ENCODE assay signal across 20 mouse cellular contexts in genomic region chr4:45405315-45405714, GRCm38 (mm10). TPM values are rescaled to one million over a fixed set of nuclear protein-coding genes. Genes with fewer than 3 reads are reported as not detected.
DNase-seq lines count a peak whose midpoint lies in the region; ATAC-seq and TF ChIP-seq lines count a peak whose summit lies in the region.
"Had no signal": no experiment of that assay in that cellular context is flagged by ENCODE, and none has a peak within 500 bp of the region (broad histone marks: within the 10 kb centered on the region; RNA-seq: fewer than 3 reads in every experiment).

No protein-coding gene starts in this region.

- TF ChIP-seq EP300 in liver, embryonic 14.5 days (IDR thresholded peaks at IDR 0.05; ENCODE audit: low read depth): no peak

- in situ Hi-C loops in Patski (cut with MboI; ENCODE audit: low pct_unique_long_range_greater_than_20kb): loop anchor here (25.0 kb wide), 1 partner anchor 382 kb away; the partner anchor contains the start of gene Aldh1b1

- no peak for TF ChIP-seq CTCF in Patski (IDR thresholded peaks at IDR 0.05)
- TF ChIP-seq CTCF in liver, embryonic 14.5 days (IDR thresholded peaks at IDR 0.05; ENCODE audit: low read depth): no peak

- H3K36me3 ChIP-seq in heart, embryonic 10.5 days: peaks cover 38% of the 10 kb centered on the region
- peaks cover 48% of the 10 kb centered on the region for H3K36me3 ChIP-seq in liver, embryonic 14.5 days (replicated peaks; ENCODE audit: control insufficient read depth, insufficient read depth, low read depth)

- no peak overlapping the region for H3K27ac ChIP-seq in heart, embryonic 10.5 days
- H3K27ac ChIP-seq in liver, embryonic 14.5 days: peak overlapping the region; percentile 60
- H3K27ac ChIP-seq: embryonic facial prominence, embryonic 13.5 days; forebrain, embryonic 10.5 days; heart, adult 2 months; hindbrain, embryonic 14.5 days; limb, embryonic 15.5 days had no signal

- intact Hi-C loops in left cerebral cortex, postnatal 25 days (cut with DNase I): loop anchor here (10.0 kb wide), 2 partner anchors 311 to 729 kb away; partner anchors contain the start of genes Ncbp1 and Tstd2

- peak overlapping the region; percentile 37; the same call in 1 of the 2 replicates for H3K9ac ChIP-seq in liver, embryonic 14.5 days (replicated peaks)
- H3K9ac ChIP-seq: embryonic facial prominence, embryonic 13.5 days; hindbrain, embryonic 14.5 days; limb, embryonic 15.5 days had no signal

- H3K4me2 ChIP-seq in liver, embryonic 14.5 days (ENCODE audit: low read depth): peak overlapping the region; percentile 98
- H3K4me2 ChIP-seq: embryonic facial prominence, embryonic 13.5 days; limb, embryonic 15.5 days had no signal

- DNase-seq in heart, embryonic 10.5 days (ENCODE audit: low spot score): peak; percentile 70
- no peak for DNase-seq in heart, adult 8-10 months (ENCODE audit: low spot score)
- DNase-seq in kidney, adult 9 months: peak; percentile 86
- DNase-seq in kidney, postnatal 4 days: no peak
- DNase-seq in Patski (ENCODE audit: low read depth, low spot score): peak; percentile 50
- DNase-seq in liver, embryonic 14.5 days (ENCODE audit: low read depth in 3 of 3, low spot score in 3 of 3): no peak
- DNase-seq in left cerebral cortex, postnatal 25 days (ENCODE audit: low spot score in 2 of 2): no peak
- DNase-seq in right cerebral cortex, postnatal 4 days: no peak
- DNase-seq: B cell, adult 2 months; cerebellum, adult 11-12 months; gastrocnemius, postnatal 10 days; heart, adult 2 months; heart, postnatal 10 days; right cerebral cortex, postnatal 25 days; thymus, postnatal 25 days had no signal

- peak; percentile 60 for ATAC-seq in Patski
- ATAC-seq in liver, embryonic 14.5 days (ENCODE audit: insufficient read depth): no peak
- ATAC-seq: midbrain, embryonic 16.5 days had no signal

- POLR2A ChIA-PET in Patski (lab: Charles Lee): interaction anchor here (0.7 kb wide), 1 partner anchor 298 kb away, joined by 5 read pairs; no protein-coding TSS in a partner anchor

- peaks cover 39% of the 10 kb centered on the region for H3K4me1 ChIP-seq in heart, embryonic 10.5 days
- peaks cover 33 to 48% of the 10 kb centered on the region in 2 experiments for H3K4me1 ChIP-seq in liver, embryonic 14.5 days (replicated peaks; ENCODE audit: control insufficient read depth in 2 of 2, insufficient read depth in 2 of 2, low read length in 1 of 2)

- no peaks in the 10 kb centered on the region for H3K9me3 ChIP-seq in heart, embryonic 10.5 days
- no peaks in the 10 kb centered on the region for H3K9me3 ChIP-seq in liver, embryonic 14.5 days (ENCODE audit: control insufficient read depth, low read length)
- H3K9me3 ChIP-seq: embryonic facial prominence, embryonic 13.5 days; forebrain, embryonic 10.5 days; limb, embryonic 15.5 days had no signal

- 0 out of 2 replicates have a peak, but pooled peaks cover under 1% of the 10 kb centered on the region for H3K27me3 ChIP-seq in heart, embryonic 10.5 days (ENCODE audit: insufficient read depth, poor library complexity, severe bottlenecking)
- H3K27me3 ChIP-seq in Patski: no peaks in the 10 kb centered on the region
- H3K27me3 ChIP-seq in liver, embryonic 14.5 days (ENCODE audit: control insufficient read depth, insufficient read depth, low read length): no peaks in the 10 kb centered on the region; the same call in 1 of the 2 replicates
- H3K27me3 ChIP-seq: embryonic facial prominence, embryonic 13.5 days; limb, embryonic 15.5 days had no signal

- CTCF ChIA-PET in Patski (lab: Charles Lee): interaction anchor here (0.9 kb wide), 1 partner anchor 23 kb away, joined by 3 read pairs; no protein-coding TSS in a partner anchor

- no peak overlapping the region for H3K4me3 ChIP-seq in heart, embryonic 10.5 days
- H3K4me3 ChIP-seq in liver, embryonic 14.5 days (ENCODE audit: insufficient read depth in 1 of 2, low read depth in 2 of 2, low read length in 2 of 2): peak overlapping the region in 1 of 2 experiments; percentile 7; a peak in 3 of 4 replicates
- H3K4me3 ChIP-seq: embryonic facial prominence, embryonic 13.5 days; forebrain, embryonic 10.5 days; heart, adult 2 months; limb, embryonic 15.5 days had no signal

- 64% methylated on average over 7 of the region's 7 CpGs for WGBS in heart, embryonic 10.5 days
- WGBS in liver, embryonic 14.5 days (ENCODE audit: insufficient replicate concordance): 77% methylated on average over 7 of the region's 7 CpGs

RNA-seq across cellular contexts. Expression of gene Slc25a51, which starts 3.3 kb away (rescaled TPM):
- polyA plus RNA-seq in heart, embryonic 10.5 days (2016; fragmentation: Nextera tagmentation; extraction: Ambion mirVana): 66.2 and 77.3 TPM in 2 replicates
- 100 to 1,000 TPM in 1 of 4 experiments, 10 to 100 TPM in 3; 84.3 to 112 (median 96.3) TPM for total RNA-seq in heart, adult 8-10 months (2022)
- polyA plus RNA-seq in Patski (2021): 38.6 TPM
- 54.1 and 65.5 TPM in 2 replicates for polyA plus RNA-seq in liver, embryonic 14.5 days (2012; rRNA removed)
- 53.4 and 58.3 TPM in 2 replicates for polyA plus RNA-seq in liver, embryonic 14.5 days (2014; fragmentation: Nextera tagmentation; extraction: Ambion mirVana)
- 100 to 1,000 TPM; 118 to 120 TPM for total RNA-seq in left cerebral cortex, postnatal 25 days (2021)

Comparison
In these comparisons a context has a peak if more than half of its experiments do, and no peak if none do; other contexts are left out.
1. DNase-seq: peak in heart, embryonic 10.5 days (single experiment), kidney, adult 9 months (single experiment) and Patski (single experiment); none in heart, adult 8-10 months (single experiment), kidney, postnatal 4 days (0 of 2), liver, embryonic 14.5 days (0 of 3), left cerebral cortex, postnatal 25 days (0 of 2) and right cerebral cortex, postnatal 4 days (single experiment).